Mouse (Mus musculus): Measurements from ENCODE around the gene Ncoa1.

DNA sequence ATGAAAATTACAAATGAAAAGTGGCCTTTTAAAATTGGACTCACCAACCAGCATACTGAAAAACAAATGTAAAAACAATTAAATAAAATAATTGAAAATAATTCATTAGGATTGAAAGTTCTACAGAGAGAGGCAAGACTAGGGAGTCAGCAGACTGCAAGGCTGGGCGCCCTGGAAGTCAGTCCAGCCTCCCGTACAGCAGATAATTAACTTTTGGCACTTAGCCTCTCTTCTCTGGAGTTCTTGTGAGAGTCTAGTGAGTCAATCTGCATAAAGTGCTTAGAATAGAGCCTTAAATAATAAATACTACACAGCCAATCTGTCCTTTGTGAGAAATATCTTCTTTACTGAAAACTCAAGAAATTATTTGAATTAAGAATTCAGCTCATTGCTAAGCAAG is 69.9 kb downstream of the Ncoa1 start:
- no peak for TF ChIP-seq CTCF (IDR thresholded peaks at IDR 0.05; ENCODE audit: low read depth)
- no peak for TF ChIP-seq EP300 (IDR thresholded peaks at IDR 0.05; ENCODE audit: low read depth)
